Mouse (Mus musculus): ENCODE results near the gene Trappc13. TPM values are rescaled to one million over a fixed set of nuclear protein-coding genes. Genes with fewer than 3 reads are reported as not detected.

The Trappc13 gene
- total and polyA plus RNA-seq, 2 experiments from 2014 or later: 33.1 to 35.4 TPM

DNA sequence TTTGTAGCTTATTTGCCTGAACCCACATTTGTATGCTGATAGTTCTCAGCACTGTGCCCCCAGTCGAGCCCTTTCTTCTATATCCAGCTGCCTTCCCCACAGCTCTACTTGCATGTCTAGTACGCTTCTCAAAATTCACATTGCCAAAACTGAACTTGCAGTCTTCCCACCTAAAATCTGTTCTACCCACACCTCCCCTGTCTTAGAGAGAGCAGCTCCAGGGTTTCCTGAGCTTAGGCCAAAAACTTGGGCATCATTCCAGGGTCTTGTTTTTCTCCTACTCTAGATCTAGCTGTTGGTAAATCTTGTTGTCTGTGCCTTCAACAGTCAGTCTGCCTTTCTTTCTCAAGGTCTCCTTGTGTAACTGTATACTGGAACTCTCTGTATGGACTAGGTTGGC, 63.4 kb downstream of the Trappc13 start:
- H3K4me2 ChIP-seq (ENCODE audit: low read depth, low read length): no peak overlapping the region
- no peak overlapping the region for H3K27ac ChIP-seq (ENCODE audit: low read depth)
- H3K4me1 ChIP-seq (ENCODE audit: control insufficient read depth, insufficient read depth): no peaks in the 10 kb centered on the region
- DNase-seq (ENCODE audit: low spot score): no peak
- TF ChIP-seq CTCF (IDR thresholded peaks at IDR 0.05; ENCODE audit: low read depth) (no peak), EP300 (IDR thresholded peaks at IDR 0.05; ENCODE audit: low read depth) (no peak)
- no peak overlapping the region for H3K9ac ChIP-seq (replicated peaks; ENCODE audit: low read depth, low read length)
- WGBS: 91% methylated on average over 2 of the region's 2 CpGs
- H3K9me3 ChIP-seq (replicated peaks; ENCODE audit: control insufficient read depth, low read length): no peaks in the 10 kb centered on the region
- H3K4me3 ChIP-seq (ENCODE audit: low read depth, low read length): no peak overlapping the region
- H3K27me3 ChIP-seq (ENCODE audit: control insufficient read depth, insufficient read depth, low read length): no peaks in the 10 kb centered on the region
- no peaks in the 10 kb centered on the region for H3K36me3 ChIP-seq (replicated peaks; ENCODE audit: control insufficient read depth, insufficient read depth, low read length)
- ATAC-seq (ENCODE audit: insufficient read depth, low read depth): no peak

DNA sequence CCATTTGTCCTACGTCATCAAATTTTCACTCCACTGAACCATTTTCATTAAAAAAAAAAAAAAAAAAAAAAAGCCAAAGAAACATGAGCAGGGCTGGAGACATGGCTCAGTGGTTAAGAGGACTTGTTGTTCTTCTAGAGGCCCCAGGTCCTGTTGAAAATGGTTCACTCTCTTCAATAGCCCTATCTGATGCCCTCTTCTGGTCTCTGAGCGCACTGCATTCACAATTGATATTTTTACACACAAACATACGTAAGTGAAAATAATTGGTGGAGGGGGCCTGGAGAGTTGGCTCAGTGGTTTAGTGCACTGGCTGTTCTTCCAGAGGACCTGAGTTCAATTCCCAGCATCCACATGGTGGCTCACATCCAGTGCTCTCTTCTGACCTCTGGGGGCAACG, 64.5 kb downstream of the Trappc13 start:
- H3K4me1 ChIP-seq (ENCODE audit: control insufficient read depth, insufficient read depth): no peaks in the 10 kb centered on the region
- H3K36me3 ChIP-seq (replicated peaks; ENCODE audit: control insufficient read depth, insufficient read depth, low read length): no peaks in the 10 kb centered on the region
- no peak for DNase-seq (ENCODE audit: low spot score)
- H3K4me3 ChIP-seq (ENCODE audit: low read depth, low read length): no peak overlapping the region
- no peak overlapping the region for H3K9ac ChIP-seq (replicated peaks; ENCODE audit: low read depth, low read length)
- no peak overlapping the region for H3K27ac ChIP-seq (ENCODE audit: low read depth)
- ATAC-seq (ENCODE audit: insufficient read depth, low read depth): no peak
- 95% methylated on average over 4 of the region's 4 CpGs for WGBS
- H3K27me3 ChIP-seq (ENCODE audit: control insufficient read depth, insufficient read depth, low read length): no peaks in the 10 kb centered on the region
- no peak overlapping the region for H3K4me2 ChIP-seq (ENCODE audit: low read depth, low read length)
- TF ChIP-seq CTCF (IDR thresholded peaks at IDR 0.05; ENCODE audit: low read depth) (no peak), EP300 (IDR thresholded peaks at IDR 0.05; ENCODE audit: low read depth) (no peak)
- H3K9me3 ChIP-seq (replicated peaks; ENCODE audit: control insufficient read depth, low read length): no peaks in the 10 kb centered on the region

DNA sequence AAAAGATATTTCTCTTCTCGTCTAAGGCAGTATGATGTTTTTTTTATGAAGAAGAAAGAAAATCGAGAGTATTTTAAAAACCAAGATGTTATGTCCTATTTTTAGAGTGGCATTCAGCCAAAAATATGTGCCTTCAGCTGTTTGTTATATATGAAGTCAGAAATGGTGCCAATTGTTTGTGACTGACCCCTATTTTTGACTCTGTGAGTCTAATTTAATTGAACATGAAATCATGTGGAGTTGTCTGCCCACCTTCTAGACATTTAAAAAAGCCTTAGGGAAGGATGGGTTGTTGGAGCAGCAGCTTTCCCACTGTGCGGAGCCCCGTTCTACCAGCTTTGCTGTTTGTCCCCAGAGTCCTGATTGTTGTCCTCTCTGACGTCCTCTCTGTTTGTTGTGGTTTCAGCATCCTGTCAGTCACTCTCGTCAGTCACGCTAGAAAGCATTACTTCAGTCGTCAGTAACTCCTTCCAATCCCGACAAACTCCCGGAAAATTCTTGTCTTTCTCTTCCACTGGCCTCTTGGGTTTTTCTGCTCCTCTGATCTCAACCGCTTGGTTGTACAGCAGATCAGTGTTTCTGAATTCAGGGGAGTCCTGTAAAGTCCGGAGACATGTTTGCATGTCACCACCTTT, 65.9 kb downstream of the Trappc13 start:
- no peak overlapping the region for H3K4me2 ChIP-seq (ENCODE audit: low read depth, low read length)
- no peak overlapping the region for H3K27ac ChIP-seq (ENCODE audit: low read depth)
- H3K9me3 ChIP-seq (replicated peaks; ENCODE audit: control insufficient read depth, low read length): no peaks in the 10 kb centered on the region
- no peaks in the 10 kb centered on the region for H3K27me3 ChIP-seq (ENCODE audit: control insufficient read depth, insufficient read depth, low read length)
- H3K4me3 ChIP-seq (ENCODE audit: low read depth, low read length): no peak overlapping the region
- WGBS: 33% methylated on average over 12 of the region's 12 CpGs
- H3K36me3 ChIP-seq (replicated peaks; ENCODE audit: control insufficient read depth, insufficient read depth, low read length): no peaks in the 10 kb centered on the region
- ATAC-seq (ENCODE audit: insufficient read depth, low read depth): no peak
- H3K9ac ChIP-seq (replicated peaks; ENCODE audit: low read depth, low read length): no peak overlapping the region
- TF ChIP-seq CTCF (IDR thresholded peaks at IDR 0.05; ENCODE audit: low read depth): no peak
- no peak for TF ChIP-seq EP300 (IDR thresholded peaks at IDR 0.05; ENCODE audit: low read depth)
- DNase-seq (ENCODE audit: low spot score): no peak
- H3K4me1 ChIP-seq (ENCODE audit: control insufficient read depth, insufficient read depth): no peaks in the 10 kb centered on the region; the same call in 1 of the 2 replicates

GRCm38 (mm10) chr13:104110526-104110925, 67.7 kb downstream of the Trappc13 start:
- Histone ChIP-seq H3K4me3 (ENCODE audit: low read depth, low read length) (peak overlapping the region; percentile 80), H3K4me1 (ENCODE audit: control insufficient read depth, insufficient read depth) (no peaks in the 10 kb centered on the region; the same call in 1 of the 2 replicates), H3K4me2 (ENCODE audit: low read depth, low read length) (peak overlapping the region; percentile 99), H3K27me3 (ENCODE audit: control insufficient read depth, insufficient read depth, low read length) (no peaks in the 10 kb centered on the region), H3K27ac (ENCODE audit: low read depth) (no peak overlapping the region), H3K9me3 (replicated peaks; ENCODE audit: control insufficient read depth, low read length) (no peaks in the 10 kb centered on the region), H3K36me3 (replicated peaks; ENCODE audit: control insufficient read depth, insufficient read depth, low read length) (no peaks in the 10 kb centered on the region), H3K9ac (replicated peaks; ENCODE audit: low read depth, low read length) (peak overlapping the region; percentile 63; the same call in 1 of the 2 replicates)
- TF ChIP-seq CTCF (IDR thresholded peaks at IDR 0.05; ENCODE audit: low read depth) (no peak), EP300 (IDR thresholded peaks at IDR 0.05; ENCODE audit: low read depth) (no peak)
- no peak for ATAC-seq (ENCODE audit: insufficient read depth, low read depth)
- DNase-seq (ENCODE audit: low spot score): no peak
- WGBS: 57% methylated on average over 7 of the region's 7 CpGs

DNA sequence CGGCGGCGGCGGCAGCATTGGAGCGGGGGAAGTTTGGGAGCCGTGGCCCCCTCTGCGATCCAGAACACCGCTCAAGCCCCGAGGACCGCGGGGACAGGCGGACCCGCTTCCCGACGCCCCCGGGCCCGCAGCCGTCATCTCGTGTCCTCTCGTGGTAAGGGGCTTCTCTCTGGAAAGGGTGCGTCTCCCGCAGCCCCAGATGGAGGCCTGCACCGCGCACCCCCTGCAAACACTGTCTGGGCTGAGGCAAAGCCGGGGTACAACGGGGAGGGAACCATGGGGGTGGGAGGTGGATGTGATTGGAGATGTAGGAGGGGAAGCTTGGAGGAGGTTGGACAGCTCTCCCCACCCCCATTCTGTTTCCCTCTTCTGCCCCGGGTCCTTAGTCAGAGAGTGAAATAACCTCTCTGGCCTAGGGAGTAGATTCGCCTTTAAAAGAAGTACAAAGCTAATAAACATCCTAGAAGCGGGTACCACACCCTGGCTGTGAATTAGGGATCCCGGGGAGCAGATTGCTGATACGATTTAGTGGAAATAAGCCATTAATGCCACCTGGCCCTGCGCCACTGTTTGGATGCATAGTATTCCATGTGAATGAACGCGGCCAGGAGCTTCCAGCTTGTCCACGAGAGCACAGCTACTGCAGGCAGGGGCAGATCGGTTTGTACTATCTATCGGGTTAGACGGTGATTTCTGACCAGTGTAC, 68.3 kb downstream of the Trappc13 start:
- peak overlapping the region; percentile 99 for H3K4me2 ChIP-seq (ENCODE audit: low read depth, low read length)
- DNase-seq (ENCODE audit: low spot score): peak; percentile 46
- H3K9ac ChIP-seq (replicated peaks; ENCODE audit: low read depth, low read length): peak overlapping the region; percentile 63
- TF ChIP-seq CTCF (IDR thresholded peaks at IDR 0.05; ENCODE audit: low read depth) (no peak), EP300 (IDR thresholded peaks at IDR 0.05; ENCODE audit: low read depth) (no peak)
- WGBS: 2% methylated on average over 31 of the region's 38 CpGs
- no peak overlapping the region for H3K27ac ChIP-seq (ENCODE audit: low read depth)
- no peaks in the 10 kb centered on the region for H3K9me3 ChIP-seq (replicated peaks; ENCODE audit: control insufficient read depth, low read length)
- H3K4me3 ChIP-seq (ENCODE audit: low read depth, low read length): peak overlapping the region; percentile 80
- ATAC-seq (ENCODE audit: insufficient read depth, low read depth): peak; percentile 56
- H3K36me3 ChIP-seq (replicated peaks; ENCODE audit: control insufficient read depth, insufficient read depth, low read length): no peaks in the 10 kb centered on the region
- H3K27me3 ChIP-seq (ENCODE audit: control insufficient read depth, insufficient read depth, low read length): no peaks in the 10 kb centered on the region
- no peaks in the 10 kb centered on the region; the same call in 1 of the 2 replicates for H3K4me1 ChIP-seq (ENCODE audit: control insufficient read depth, insufficient read depth)

Measured in heart, postnatal 0 days (tissue).